Mouse (Mus musculus): ENCODE data around the gene Mss51. TPM values are rescaled to one million over a fixed set of nuclear protein-coding genes. Genes with fewer than 3 reads are reported as not detected.

Mss51 gene
- polyA plus RNA-seq (2014; fragmentation: Illumina TruSeq; extraction: RNeasy Lipid Tissue Mini Kit (QIAGEN cat#74804); ENCODE audit: low replicate concordance) = 2.3 TPM

DNA sequence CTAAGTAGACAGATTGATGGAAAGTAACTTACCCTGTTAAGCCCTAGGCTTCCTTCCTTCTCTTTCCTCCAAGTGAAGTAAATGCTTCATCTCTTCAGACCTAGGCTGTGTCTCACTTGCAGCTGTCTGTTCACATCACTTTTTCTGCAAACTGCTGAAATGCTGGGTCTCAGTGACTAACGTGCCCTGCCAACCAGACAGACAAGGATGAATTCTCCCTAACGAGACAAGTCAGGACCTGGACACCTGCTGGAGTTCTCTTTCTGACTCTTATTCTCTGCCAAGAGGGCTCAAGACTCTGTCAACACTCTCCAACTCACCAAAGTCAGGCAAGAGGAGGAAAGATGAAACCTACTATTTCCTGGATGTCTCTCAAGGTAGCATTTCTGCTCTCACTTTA, at the start of gene Mss51:
TSS of gene Mss51 (minus strand) at position 299 of the 400 bp plus-strand sequence.

DNA sequence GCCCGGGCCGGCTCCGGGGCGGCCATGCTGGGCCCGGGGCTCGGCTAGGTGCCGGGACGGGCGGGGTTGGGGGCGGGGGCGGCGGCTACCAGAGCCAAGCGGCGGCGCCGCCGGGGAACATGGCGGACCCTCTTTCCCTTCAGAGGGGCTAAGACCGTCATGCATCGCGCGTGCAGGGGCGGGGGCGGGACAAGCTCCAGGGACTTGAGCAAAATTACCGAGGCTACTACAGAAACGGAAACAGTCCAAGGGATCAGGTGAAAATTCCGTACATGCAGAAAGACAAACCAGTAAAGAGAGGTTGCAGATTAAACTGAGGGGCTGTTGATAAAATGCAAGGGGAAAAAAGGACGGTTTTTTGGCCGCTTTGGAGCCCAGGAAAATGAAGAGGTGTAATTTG, 49.7 kb upstream of the Mss51 start, which contains the start of gene Ppp3cb:
TSS of gene Ppp3cb (minus strand) at position 159 of the 400 bp plus-strand sequence.

DNA sequence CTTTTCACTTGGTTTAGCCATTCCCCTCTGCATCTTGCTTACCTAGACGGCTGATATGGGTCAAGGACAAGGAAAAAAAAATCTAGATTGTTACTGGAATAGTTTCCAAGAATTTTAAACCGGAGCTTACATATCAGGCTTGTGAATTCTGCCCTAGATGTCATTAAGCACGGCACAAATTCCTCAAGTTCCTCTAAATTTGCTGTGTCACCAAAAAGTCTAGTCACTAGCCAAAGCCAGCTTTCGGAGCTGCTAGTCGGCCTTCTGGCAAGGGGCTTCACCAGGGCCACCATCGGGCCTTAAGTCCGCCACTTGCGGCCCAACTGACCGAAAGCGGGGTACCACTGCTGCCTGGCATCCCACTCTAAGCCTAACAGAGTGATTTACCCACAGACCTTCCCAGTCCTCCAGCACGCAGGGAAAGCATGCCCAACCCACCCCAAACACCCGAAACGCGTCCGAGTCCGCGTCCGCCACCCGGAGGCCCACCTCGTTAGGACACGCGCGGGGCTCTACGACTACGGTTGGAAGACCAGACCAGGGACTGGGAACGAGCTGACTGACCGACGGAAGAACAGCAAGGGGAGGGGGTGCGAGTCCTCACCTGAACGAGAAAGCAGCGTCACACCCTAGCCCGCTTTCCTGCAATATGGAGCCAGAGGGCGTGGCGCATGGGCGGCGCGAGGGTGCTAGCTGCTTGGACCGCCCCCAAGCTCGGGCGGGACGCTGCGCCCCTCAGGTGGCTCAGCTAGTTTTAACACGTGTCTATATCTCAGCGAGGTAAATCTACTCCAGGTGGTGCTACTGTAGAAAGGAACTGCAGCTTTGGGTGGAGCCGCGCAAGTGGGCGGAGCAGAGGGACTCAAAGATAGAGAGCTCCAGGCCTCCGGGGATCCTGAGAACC, 17.2 kb downstream of the Mss51 start, which contains the start of gene Anxa7:
TSS of gene Anxa7 (minus strand) at position 843 of the 904 bp plus-strand sequence.

DNA sequence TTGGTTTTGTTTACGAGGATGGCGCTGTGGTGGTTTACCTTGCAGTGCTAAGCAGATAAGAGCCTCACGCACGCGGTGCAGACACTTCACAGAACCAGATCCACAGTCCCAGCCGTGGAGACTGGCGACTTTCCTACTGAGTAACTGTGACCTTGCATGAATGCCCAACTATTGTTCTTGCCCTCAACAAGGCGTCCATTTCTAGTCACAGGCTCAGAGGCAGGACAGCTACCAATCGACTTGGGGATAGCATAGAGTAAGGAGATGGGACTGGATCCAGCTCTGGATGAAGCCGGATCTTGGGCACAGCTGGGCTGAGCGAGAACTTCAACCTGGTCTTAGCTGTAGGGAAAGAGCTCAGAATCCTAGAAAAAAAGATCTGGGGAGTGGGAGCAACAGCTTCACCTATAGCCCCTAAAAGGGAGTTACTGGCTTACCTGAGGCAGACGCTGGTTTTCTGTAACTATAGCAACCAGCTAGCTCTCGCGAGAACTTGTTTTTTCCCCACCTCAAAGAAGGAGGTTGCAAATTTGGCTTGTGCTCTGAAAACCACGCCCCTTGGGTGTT, 44.9 kb downstream of the Mss51 start, which contains the start of gene Cfap70:
TSS of gene Cfap70 (minus strand) at position 462 of the 567 bp plus-strand sequence.

Other genes with a start within 250 kb of the Mss51 start
- not detected for gene Kcnk16, start 227.7 kb downstream of the Mss51 start, polyA plus RNA-seq (2014; fragmentation: Illumina TruSeq; extraction: RNeasy Lipid Tissue Mini Kit (QIAGEN cat#74804); ENCODE audit: low replicate concordance)
- 8.5 TPM for gene Nudt13, start 202.2 kb downstream of the Mss51 start, polyA plus RNA-seq (2014; fragmentation: Illumina TruSeq; extraction: RNeasy Lipid Tissue Mini Kit (QIAGEN cat#74804); ENCODE audit: low replicate concordance)
- 11.0 TPM for gene Ecd, start 148.8 kb downstream of the Mss51 start, polyA plus RNA-seq (2014; fragmentation: Illumina TruSeq; extraction: RNeasy Lipid Tissue Mini Kit (QIAGEN cat#74804); ENCODE audit: low replicate concordance)
- gene Fam149b, start 148.7 kb downstream of the Mss51 start, polyA plus RNA-seq (2014; fragmentation: Illumina TruSeq; extraction: RNeasy Lipid Tissue Mini Kit (QIAGEN cat#74804); ENCODE audit: low replicate concordance) = 32.9 TPM
- gene Dnajc9, start 108.0 kb downstream of the Mss51 start, polyA plus RNA-seq (2014; fragmentation: Illumina TruSeq; extraction: RNeasy Lipid Tissue Mini Kit (QIAGEN cat#74804); ENCODE audit: low replicate concordance) = 79.3 TPM
- gene Mrps16, start 103.3 kb downstream of the Mss51 start, polyA plus RNA-seq (2014; fragmentation: Illumina TruSeq; extraction: RNeasy Lipid Tissue Mini Kit (QIAGEN cat#74804); ENCODE audit: low replicate concordance) = 1.4 TPM
- not detected for gene Cfap70, start 44.7 kb downstream of the Mss51 start, polyA plus RNA-seq (2014; fragmentation: Illumina TruSeq; extraction: RNeasy Lipid Tissue Mini Kit (QIAGEN cat#74804); ENCODE audit: low replicate concordance)
- gene Anxa7, start 16.8 kb downstream of the Mss51 start, polyA plus RNA-seq (2014; fragmentation: Illumina TruSeq; extraction: RNeasy Lipid Tissue Mini Kit (QIAGEN cat#74804); ENCODE audit: low replicate concordance) = 78.3 TPM
- 151 TPM for gene Ppp3cb, start 49.7 kb upstream of the Mss51 start, polyA plus RNA-seq (2014; fragmentation: Illumina TruSeq; extraction: RNeasy Lipid Tissue Mini Kit (QIAGEN cat#74804); ENCODE audit: low replicate concordance)
- gene Usp54, start 144.2 kb upstream of the Mss51 start, polyA plus RNA-seq (2014; fragmentation: Illumina TruSeq; extraction: RNeasy Lipid Tissue Mini Kit (QIAGEN cat#74804); ENCODE audit: low replicate concordance) = 2.2 TPM
- not detected for gene Myoz1, start 159.6 kb upstream of the Mss51 start, polyA plus RNA-seq (2014; fragmentation: Illumina TruSeq; extraction: RNeasy Lipid Tissue Mini Kit (QIAGEN cat#74804); ENCODE audit: low replicate concordance)
- not detected for gene Synpo2l, start 171.5 kb upstream of the Mss51 start, polyA plus RNA-seq (2014; fragmentation: Illumina TruSeq; extraction: RNeasy Lipid Tissue Mini Kit (QIAGEN cat#74804); ENCODE audit: low replicate concordance)
- gene Sec24c, start 177.4 kb upstream of the Mss51 start, polyA plus RNA-seq (2014; fragmentation: Illumina TruSeq; extraction: RNeasy Lipid Tissue Mini Kit (QIAGEN cat#74804); ENCODE audit: low replicate concordance) = 42.0 TPM
- gene Fut11, start 198.1 kb upstream of the Mss51 start, polyA plus RNA-seq (2014; fragmentation: Illumina TruSeq; extraction: RNeasy Lipid Tissue Mini Kit (QIAGEN cat#74804); ENCODE audit: low replicate concordance) = 12.3 TPM
- 140 TPM for gene Chchd1, start 206.1 kb upstream of the Mss51 start, polyA plus RNA-seq (2014; fragmentation: Illumina TruSeq; extraction: RNeasy Lipid Tissue Mini Kit (QIAGEN cat#74804); ENCODE audit: low replicate concordance)
- gene Zswim8, start 210.7 kb upstream of the Mss51 start, polyA plus RNA-seq (2014; fragmentation: Illumina TruSeq; extraction: RNeasy Lipid Tissue Mini Kit (QIAGEN cat#74804); ENCODE audit: low replicate concordance) = 3.4 TPM
- gene Ndst2, start 237.7 kb upstream of the Mss51 start, polyA plus RNA-seq (2014; fragmentation: Illumina TruSeq; extraction: RNeasy Lipid Tissue Mini Kit (QIAGEN cat#74804); ENCODE audit: low replicate concordance) = 2.9 TPM

All from small intestine, adult 10 weeks (tissue).